Mouse (Mus musculus) E14TG2a.4 (cell line): ENCODE results near the gene Mmp24.

ENCODE experiments used
- CTCF ChIP-seq: conservative IDR thresholded peaks from 2 replicates; pipeline ENCODE4 v1.5.1; 2014; ENCODE audit warnings: low read length
- NANOG ChIP-seq: IDR thresholded peaks from 2 replicates; pipeline ENCODE4 v1.6.1; 2014; ENCODE audit warnings: borderline replicate concordance, low read length, mixed read lengths
- POU5F1 ChIP-seq: IDR thresholded peaks from 2 replicates; pipeline ENCODE4 v1.6.1; 2014; ENCODE audit warnings: low read length, borderline replicate concordance

- TF ChIP-seq NANOG (no peak), CTCF (no peak), POU5F1 (no peak)
Measured at GRCm38 (mm10) chr2:155742931-155743337, 32.2 kb upstream of the Mmp24 start.
